Mouse (Mus musculus): ENCODE measurements around the gene Gpc6. TPM values are rescaled to one million over a fixed set of nuclear protein-coding genes. Genes with fewer than 3 reads are reported as not detected.

The Gpc6 gene
- polyA plus RNA-seq, 1 experiment from 2014 or later = 4.4 TPM

DNA sequence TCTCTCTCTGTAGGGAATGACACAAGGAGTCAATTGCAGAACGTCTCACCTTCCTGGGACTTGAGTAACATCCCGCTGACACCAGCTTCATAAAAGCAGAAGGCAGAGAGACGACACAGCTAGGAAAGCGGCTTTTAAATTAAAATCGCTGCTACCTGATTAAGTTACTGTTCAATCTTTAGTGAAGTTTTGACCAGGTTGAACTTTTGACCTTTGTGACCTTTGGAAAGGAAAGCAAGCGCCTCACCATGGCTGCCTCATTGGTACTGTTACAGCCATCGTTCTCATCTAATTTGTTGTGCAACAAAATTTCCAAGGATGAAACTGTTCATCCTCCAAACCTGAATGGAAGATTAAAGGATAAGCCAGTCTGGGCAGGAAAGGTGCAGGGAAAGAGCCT, 830.1 kb downstream of the Gpc6 start:
- H3K9me3 ChIP-seq (replicated peaks; ENCODE audit: control insufficient read depth, low read length) = 0 out of 2 replicates have a peak, but pooled peaks cover 2% of the 10 kb centered on the region
- H3K4me2 ChIP-seq (ENCODE audit: low read depth, low read length) = no peak overlapping the region
- WGBS (ENCODE audit: insufficient replicate concordance) = 54% methylated on average over 7 of the region's 7 CpGs
- H3K4me1 ChIP-seq (ENCODE audit: control insufficient read depth, low read depth, low read length) = no peaks in the 10 kb centered on the region; the same call in 1 of the 2 replicates
- ATAC-seq (ENCODE audit: low read depth) = no peak
- no peak overlapping the region for H3K9ac ChIP-seq (ENCODE audit: low read depth, low read length)
- H3K36me3 ChIP-seq (ENCODE audit: control insufficient read depth, insufficient read depth) = no peaks in the 10 kb centered on the region
- no peak overlapping the region for H3K4me3 ChIP-seq (ENCODE audit: low read depth, low read length)
- H3K27ac ChIP-seq (ENCODE audit: low read length) = no peak overlapping the region
- no peaks in the 10 kb centered on the region for H3K27me3 ChIP-seq (ENCODE audit: control insufficient read depth, insufficient read depth, low read depth, low read length)

DNA sequence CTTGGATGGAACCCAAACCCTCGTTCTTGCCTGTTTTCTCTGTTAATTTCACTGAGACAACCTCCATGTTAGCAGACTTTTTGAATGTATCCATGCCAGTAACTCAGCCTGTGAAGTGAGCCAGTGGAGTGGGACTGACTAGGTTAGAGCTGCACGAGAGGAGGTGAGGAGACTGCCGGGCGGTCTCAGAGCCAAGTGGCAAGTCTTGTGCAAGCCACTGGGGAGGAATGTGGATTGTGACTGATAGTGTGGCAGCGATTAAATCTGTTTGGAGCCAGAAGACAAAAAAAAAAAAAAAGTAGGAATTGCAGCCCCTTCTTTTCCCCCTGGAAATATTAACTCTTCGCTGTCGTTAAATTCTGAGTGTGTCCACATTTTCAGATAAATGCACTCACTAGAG, 831.4 kb downstream of the Gpc6 start:
- ATAC-seq (ENCODE audit: low read depth) = no peak
- Histone ChIP-seq H3K4me1 (ENCODE audit: control insufficient read depth, low read depth, low read length) (no peaks in the 10 kb centered on the region; the same call in 1 of the 2 replicates), H3K9me3 (replicated peaks; ENCODE audit: control insufficient read depth, low read length) (no peaks in the 10 kb centered on the region), H3K4me2 (ENCODE audit: low read depth, low read length) (no peak overlapping the region), H3K27ac (ENCODE audit: low read length) (no peak overlapping the region), H3K4me3 (ENCODE audit: low read depth, low read length) (no peak overlapping the region), H3K36me3 (ENCODE audit: control insufficient read depth, insufficient read depth) (no peaks in the 10 kb centered on the region), H3K27me3 (ENCODE audit: control insufficient read depth, insufficient read depth, low read depth, low read length) (no peaks in the 10 kb centered on the region), H3K9ac (ENCODE audit: low read depth, low read length) (no peak overlapping the region)
- 73% methylated on average over 7 of the region's 7 CpGs for WGBS (ENCODE audit: insufficient replicate concordance)

DNA sequence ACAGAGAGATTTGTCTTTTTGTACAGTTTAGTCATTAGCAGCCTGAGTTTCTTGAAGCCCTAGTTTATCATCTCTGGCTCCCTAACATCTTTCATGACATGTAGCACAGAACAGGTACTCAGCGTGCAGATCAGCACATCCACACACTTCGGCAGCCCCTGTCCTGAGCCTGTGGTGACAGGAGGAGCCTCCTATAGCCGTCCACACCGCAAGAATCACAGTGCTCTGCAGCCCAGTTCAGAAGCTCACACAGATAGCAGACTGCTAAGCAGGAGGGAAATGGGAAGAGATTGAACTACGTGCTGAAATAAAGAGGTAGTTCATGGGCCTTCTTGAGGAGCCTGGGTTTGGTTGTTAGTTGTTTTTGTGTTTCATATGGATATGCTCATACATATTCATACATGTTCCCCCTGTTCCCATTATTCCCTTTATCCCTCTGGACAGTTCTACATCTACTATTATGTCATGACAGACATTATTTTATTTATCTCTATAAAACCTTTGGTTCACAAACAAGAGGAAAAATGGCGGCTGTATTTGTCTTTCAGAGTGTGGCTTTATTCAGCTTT, 832.8 kb downstream of the Gpc6 start:
- 71% methylated on average over 6 of the region's 6 CpGs for WGBS (ENCODE audit: insufficient replicate concordance)
- H3K9me3 ChIP-seq (replicated peaks; ENCODE audit: control insufficient read depth, low read length) = no peaks in the 10 kb centered on the region
- H3K4me1 ChIP-seq (ENCODE audit: control insufficient read depth, low read depth, low read length) = no peaks in the 10 kb centered on the region; the same call in 1 of the 2 replicates
- H3K27ac ChIP-seq (ENCODE audit: low read length) = no peak overlapping the region
- H3K4me2 ChIP-seq (ENCODE audit: low read depth, low read length) = no peak overlapping the region
- H3K27me3 ChIP-seq (ENCODE audit: control insufficient read depth, insufficient read depth, low read depth, low read length) = no peaks in the 10 kb centered on the region
- no peak for ATAC-seq (ENCODE audit: low read depth)
- no peaks in the 10 kb centered on the region for H3K36me3 ChIP-seq (ENCODE audit: control insufficient read depth, insufficient read depth)
- H3K9ac ChIP-seq (ENCODE audit: low read depth, low read length) = no peak overlapping the region
- no peak overlapping the region for H3K4me3 ChIP-seq (ENCODE audit: low read depth, low read length)

DNA sequence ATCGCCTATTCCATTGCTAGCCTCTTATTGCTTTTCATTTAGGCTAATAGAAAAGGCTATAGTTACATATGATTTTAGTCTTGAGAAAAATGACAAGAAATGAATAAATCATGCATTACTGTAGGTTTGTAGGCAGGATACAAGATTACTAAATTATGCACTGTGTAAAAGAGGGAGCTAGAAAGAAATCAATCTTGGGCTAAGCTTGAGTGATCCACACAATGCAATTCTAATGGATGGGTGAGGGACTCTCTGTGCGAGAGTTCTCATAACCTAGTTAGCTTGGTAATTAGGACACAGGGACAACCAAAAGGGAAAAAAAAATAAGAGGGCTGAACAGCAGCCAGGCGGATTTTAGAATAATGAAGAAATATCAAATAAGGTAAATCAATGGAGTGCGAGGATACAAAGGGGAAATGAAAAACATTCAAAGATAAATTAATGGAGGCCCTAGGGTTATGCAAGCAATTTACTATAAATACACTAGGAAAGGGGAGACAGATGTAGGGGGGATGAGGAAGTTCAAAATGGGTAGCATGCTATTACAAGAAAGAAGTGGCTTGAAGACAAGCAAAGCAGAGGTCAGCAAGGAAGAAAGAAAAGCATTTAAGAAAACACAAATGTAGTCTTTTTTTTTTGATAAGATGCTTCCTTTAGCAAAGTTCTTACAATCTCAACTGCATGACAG, 835.9 kb downstream of the Gpc6 start:
- H3K4me1 ChIP-seq (ENCODE audit: control insufficient read depth, low read depth, low read length) = no peaks in the 10 kb centered on the region
- no peaks in the 10 kb centered on the region for H3K27me3 ChIP-seq (ENCODE audit: control insufficient read depth, insufficient read depth, low read depth, low read length)
- H3K4me2 ChIP-seq (ENCODE audit: low read depth, low read length) = no peak overlapping the region
- no peak for ATAC-seq (ENCODE audit: low read depth)
- no peaks in the 10 kb centered on the region for H3K36me3 ChIP-seq (ENCODE audit: control insufficient read depth, insufficient read depth)
- no peak overlapping the region for H3K27ac ChIP-seq (ENCODE audit: low read length)
- 50% methylated on average over 4 of the region's 4 CpGs for WGBS (ENCODE audit: insufficient replicate concordance)
- H3K9ac ChIP-seq (ENCODE audit: low read depth, low read length) = no peak overlapping the region
- H3K4me3 ChIP-seq (ENCODE audit: low read depth, low read length) = no peak overlapping the region
- H3K9me3 ChIP-seq (replicated peaks; ENCODE audit: control insufficient read depth, low read length) = no peaks in the 10 kb centered on the region

DNA sequence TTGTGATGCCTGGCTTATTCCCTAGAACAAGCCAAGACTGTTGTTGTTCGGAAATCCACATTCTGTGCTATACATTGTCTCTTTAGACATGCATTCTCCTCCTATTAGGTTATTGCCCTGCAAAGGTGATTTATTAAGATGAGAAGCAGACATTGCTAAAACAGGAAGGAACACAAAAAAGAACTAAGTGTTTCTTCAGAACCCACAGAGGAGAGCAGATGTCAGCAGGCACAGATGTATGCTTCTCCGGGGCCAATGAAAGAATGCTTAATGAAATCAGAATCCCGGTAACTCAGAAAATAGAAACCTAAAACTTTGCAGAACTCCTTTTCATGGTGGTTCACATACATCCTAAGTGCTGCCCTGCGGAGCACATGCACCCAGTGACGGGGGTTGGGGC, 837.8 kb downstream of the Gpc6 start:
- 53% methylated on average over 5 of the region's 5 CpGs for WGBS (ENCODE audit: insufficient replicate concordance)

DNA sequence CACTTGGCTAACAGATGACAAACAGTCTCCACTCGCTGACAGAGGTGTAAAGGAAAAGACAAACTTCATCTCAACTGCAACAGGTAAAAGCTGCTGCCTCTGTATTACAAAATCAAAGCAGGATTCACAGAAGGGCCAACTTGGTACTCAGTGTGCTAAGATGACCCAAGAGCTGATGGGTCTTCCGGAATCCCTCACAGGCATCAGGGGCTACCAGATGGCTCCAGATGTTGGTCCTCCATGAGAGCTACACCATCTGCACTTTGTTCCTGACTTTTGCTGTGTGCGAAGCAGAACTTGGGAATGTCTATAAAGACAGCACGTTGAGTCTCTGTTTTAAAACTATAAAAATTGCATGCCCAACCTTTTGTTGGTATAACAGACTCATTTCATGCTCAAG, 842.7 kb downstream of the Gpc6 start:
- H3K4me1 ChIP-seq (ENCODE audit: control insufficient read depth, low read depth, low read length) = no peaks in the 10 kb centered on the region
- no peak overlapping the region for H3K27ac ChIP-seq (ENCODE audit: low read length)
- no peak overlapping the region for H3K4me3 ChIP-seq (ENCODE audit: low read depth, low read length)
- WGBS (ENCODE audit: insufficient replicate concordance) = 58% methylated on average over 4 of the region's 4 CpGs
- no peaks in the 10 kb centered on the region for H3K9me3 ChIP-seq (replicated peaks; ENCODE audit: control insufficient read depth, low read length)
- ATAC-seq (ENCODE audit: low read depth) = no peak
- no peak overlapping the region for H3K9ac ChIP-seq (ENCODE audit: low read depth, low read length)
- H3K36me3 ChIP-seq (ENCODE audit: control insufficient read depth, insufficient read depth) = no peaks in the 10 kb centered on the region
- no peak overlapping the region for H3K4me2 ChIP-seq (ENCODE audit: low read depth, low read length)
- H3K27me3 ChIP-seq (ENCODE audit: control insufficient read depth, insufficient read depth, low read depth, low read length) = no peaks in the 10 kb centered on the region

More for the DNA sequence above, 837.8 kb downstream of the Gpc6 start:
- Histone ChIP-seq H3K9me3 (replicated peaks; ENCODE audit: control insufficient read depth, low read length) (no peaks in the 10 kb centered on the region), H3K4me1 (ENCODE audit: control insufficient read depth, low read depth, low read length) (no peaks in the 10 kb centered on the region), H3K36me3 (ENCODE audit: control insufficient read depth, insufficient read depth) (no peaks in the 10 kb centered on the region), H3K4me3 (ENCODE audit: low read depth, low read length) (no peak overlapping the region), H3K4me2 (ENCODE audit: low read depth, low read length) (no peak overlapping the region), H3K9ac (ENCODE audit: low read depth, low read length) (no peak overlapping the region), H3K27ac (ENCODE audit: low read length) (no peak overlapping the region), H3K27me3 (ENCODE audit: control insufficient read depth, insufficient read depth, low read depth, low read length) (no peaks in the 10 kb centered on the region)
- ATAC-seq (ENCODE audit: low read depth) = no peak

DNA sequence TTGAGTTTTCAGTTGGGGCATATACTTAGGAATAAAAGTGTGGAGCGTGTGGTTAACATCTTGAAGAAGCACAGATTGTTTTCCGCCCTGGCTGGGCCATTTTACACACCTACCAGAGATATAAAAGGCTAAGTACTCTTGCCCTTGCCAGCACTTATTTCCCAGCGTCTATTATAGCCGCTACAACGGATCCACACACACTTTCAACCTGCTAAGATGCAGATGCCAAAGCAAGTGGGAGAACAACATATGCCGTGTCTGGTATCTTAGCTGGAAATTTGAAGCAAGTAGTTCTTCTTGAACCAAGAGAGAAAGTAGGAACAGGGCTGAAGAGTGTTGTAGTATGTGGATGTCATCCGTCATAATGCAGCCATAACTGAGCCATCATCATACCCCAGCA, 843.6 kb downstream of the Gpc6 start:
- no peaks in the 10 kb centered on the region for H3K36me3 ChIP-seq (ENCODE audit: control insufficient read depth, insufficient read depth)
- no peaks in the 10 kb centered on the region for H3K27me3 ChIP-seq (ENCODE audit: control insufficient read depth, insufficient read depth, low read depth, low read length)
- H3K4me1 ChIP-seq (ENCODE audit: control insufficient read depth, low read depth, low read length) = no peaks in the 10 kb centered on the region
- WGBS (ENCODE audit: insufficient replicate concordance) = 65% methylated on average over 7 of the region's 7 CpGs
- ATAC-seq (ENCODE audit: low read depth) = no peak
- no peak overlapping the region for H3K4me2 ChIP-seq (ENCODE audit: low read depth, low read length)
- H3K27ac ChIP-seq (ENCODE audit: low read length) = no peak overlapping the region
- no peaks in the 10 kb centered on the region for H3K9me3 ChIP-seq (replicated peaks; ENCODE audit: control insufficient read depth, low read length)
- no peak overlapping the region for H3K4me3 ChIP-seq (ENCODE audit: low read depth, low read length)
- H3K9ac ChIP-seq (ENCODE audit: low read depth, low read length) = no peak overlapping the region

DNA sequence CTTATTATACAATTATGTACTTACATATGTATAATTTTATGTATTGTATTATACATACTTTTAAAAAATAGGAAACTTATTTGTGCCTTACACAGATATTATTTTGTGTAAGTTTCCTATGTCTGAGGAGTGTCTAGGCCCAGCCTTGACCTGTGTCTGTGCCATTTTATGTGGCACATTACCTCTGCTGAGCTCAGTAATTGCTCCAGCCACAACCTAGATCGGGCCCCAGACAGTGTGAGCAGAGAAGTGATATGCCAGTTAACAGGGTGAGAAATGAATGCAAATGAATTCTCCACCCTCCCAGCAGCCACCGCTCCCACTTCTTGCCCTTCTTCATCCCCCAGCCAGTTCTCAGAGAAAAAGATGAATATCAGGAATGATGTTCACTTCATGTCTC, 848.3 kb downstream of the Gpc6 start:
- no peak for ATAC-seq (ENCODE audit: low read depth)
- H3K27me3 ChIP-seq (ENCODE audit: control insufficient read depth, insufficient read depth, low read depth, low read length) = no peaks in the 10 kb centered on the region
- no peak overlapping the region for H3K27ac ChIP-seq (ENCODE audit: low read length)
- WGBS (ENCODE audit: insufficient replicate concordance) = 74% methylated on average over 2 of the region's 2 CpGs
- no peak overlapping the region for H3K9ac ChIP-seq (ENCODE audit: low read depth, low read length)
- no peaks in the 10 kb centered on the region for H3K9me3 ChIP-seq (replicated peaks; ENCODE audit: control insufficient read depth, low read length)
- H3K36me3 ChIP-seq (ENCODE audit: control insufficient read depth, insufficient read depth) = no peaks in the 10 kb centered on the region
- no peak overlapping the region for H3K4me2 ChIP-seq (ENCODE audit: low read depth, low read length)
- no peaks in the 10 kb centered on the region for H3K4me1 ChIP-seq (ENCODE audit: control insufficient read depth, low read depth, low read length)
- H3K4me3 ChIP-seq (ENCODE audit: low read depth, low read length) = no peak overlapping the region

DNA sequence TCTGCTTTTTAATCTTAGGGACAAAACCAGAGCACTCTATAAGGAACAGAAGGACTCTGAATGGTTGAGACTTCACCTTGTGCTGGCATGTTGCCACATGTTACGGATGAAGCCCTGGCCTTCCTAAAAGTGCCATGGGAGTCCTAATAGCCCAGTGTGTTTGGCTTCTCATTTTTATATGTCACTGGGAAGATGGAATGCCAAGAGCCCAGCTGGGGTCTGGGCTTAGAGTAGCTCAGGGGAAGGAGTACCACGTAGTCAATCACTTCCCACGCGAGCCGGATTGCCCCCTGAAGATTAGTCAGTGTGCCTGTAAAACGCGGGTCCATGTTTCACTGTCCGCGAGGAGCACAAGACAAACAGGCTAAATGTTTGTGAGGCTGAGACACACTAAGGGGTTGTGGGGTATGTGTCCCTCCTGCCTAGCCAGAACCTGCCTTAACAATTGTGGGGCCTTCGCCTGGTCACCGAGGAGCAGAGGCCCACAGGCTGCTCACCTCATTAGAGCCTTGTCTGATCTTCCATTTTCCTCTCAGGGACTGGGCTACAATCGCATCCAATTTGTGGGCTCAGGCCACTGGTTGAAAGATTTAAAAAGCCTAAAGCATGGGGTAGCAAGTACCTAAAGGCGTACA, 852.9 kb downstream of the Gpc6 start:
- H3K9ac ChIP-seq (ENCODE audit: low read depth, low read length) = no peak overlapping the region
- no peaks in the 10 kb centered on the region for H3K9me3 ChIP-seq (replicated peaks; ENCODE audit: control insufficient read depth, low read length)
- H3K4me2 ChIP-seq (ENCODE audit: low read depth, low read length) = no peak overlapping the region
- H3K4me1 ChIP-seq (ENCODE audit: control insufficient read depth, low read depth, low read length) = no peaks in the 10 kb centered on the region
- H3K4me3 ChIP-seq (ENCODE audit: low read depth, low read length) = no peak overlapping the region
- no peak for ATAC-seq (ENCODE audit: low read depth)
- H3K36me3 ChIP-seq (ENCODE audit: control insufficient read depth, insufficient read depth) = no peaks in the 10 kb centered on the region
- WGBS (ENCODE audit: insufficient replicate concordance) = 64% methylated on average over 13 of the region's 13 CpGs
- H3K27me3 ChIP-seq (ENCODE audit: control insufficient read depth, insufficient read depth, low read depth, low read length) = no peaks in the 10 kb centered on the region
- H3K27ac ChIP-seq (ENCODE audit: low read length) = no peak overlapping the region

Data from liver, embryonic 16.5 days (tissue).